Comparison of ENCODE assay signal across 10 mouse cellular contexts in genomic region chr13:40738196-40738880, GRCm38 (mm10). TPM values are rescaled to one million over a fixed set of nuclear protein-coding genes. Genes with fewer than 3 reads are reported as not detected.
DNase-seq lines count a peak whose midpoint lies in the region; ATAC-seq lines count a peak whose summit lies in the region.
"Had no signal": no experiment of that assay in that cellular context is flagged by ENCODE, and none has a peak within 500 bp of the region (broad histone marks: within the 10 kb centered on the region; RNA-seq: fewer than 3 reads in every experiment).

Gene Tfap2a, minus strand, starts transcription at chr13:40738376.

- no peaks in the 10 kb centered on the region for H3K9me3 ChIP-seq in heart, embryonic 11.5 days (replicated peaks; ENCODE audit: control insufficient read depth, low read length)
- peaks cover 2% of the 10 kb centered on the region; the same call in 1 of the 2 replicates for H3K9me3 ChIP-seq in hindbrain, embryonic 16.5 days (ENCODE audit: control insufficient read depth, low read length)
- H3K9me3 ChIP-seq in limb, embryonic 12.5 days = no peaks in the 10 kb centered on the region
- H3K9me3 ChIP-seq in stomach, embryonic 14.5 days (ENCODE audit: control insufficient read depth, low read depth, low read length) = no peaks in the 10 kb centered on the region

- no peak within 1 kb of the TSS for H3K27ac ChIP-seq in heart, embryonic 11.5 days (ENCODE audit: low read depth, low read length)
- no peak within 1 kb of the TSS for H3K27ac ChIP-seq in hindbrain, embryonic 16.5 days (ENCODE audit: low read depth, low read length)
- peak within 1 kb of the TSS; percentile 45; the same call in 1 of the 2 replicates for H3K27ac ChIP-seq in limb, embryonic 12.5 days
- H3K27ac ChIP-seq in stomach, embryonic 14.5 days (ENCODE audit: low read length) = no peak within 1 kb of the TSS

- no peaks in the 10 kb centered on the region for H3K36me3 ChIP-seq in heart, embryonic 11.5 days (ENCODE audit: control insufficient read depth, insufficient read depth, low read length)
- no peaks in the 10 kb centered on the region for H3K36me3 ChIP-seq in hindbrain, embryonic 16.5 days (ENCODE audit: control insufficient read depth, insufficient read depth, low read length)
- H3K36me3 ChIP-seq in limb, embryonic 12.5 days = no peaks in the 10 kb centered on the region
- no peaks in the 10 kb centered on the region for H3K36me3 ChIP-seq in stomach, embryonic 14.5 days (ENCODE audit: control insufficient read depth, insufficient read depth, low read length)

- peaks cover 6% of the 10 kb centered on the region for H3K4me1 ChIP-seq in heart, embryonic 11.5 days (ENCODE audit: control insufficient read depth, insufficient read depth, low read length)
- peaks cover 10% of the 10 kb centered on the region for H3K4me1 ChIP-seq in hindbrain, embryonic 16.5 days (ENCODE audit: control insufficient read depth, insufficient read depth, low read depth, low read length)
- peaks cover 25% of the 10 kb centered on the region for H3K4me1 ChIP-seq in limb, embryonic 12.5 days (replicated peaks)
- H3K4me1 ChIP-seq in stomach, embryonic 14.5 days (ENCODE audit: control insufficient read depth, insufficient read depth, low read length) = 0 out of 2 replicates have a peak, but pooled peaks cover 3% of the 10 kb centered on the region

- 0 out of 2 replicates have a peak within 1 kb of the TSS, but pooled peaks have one; percentile 5 for H3K4me3 ChIP-seq in heart, embryonic 11.5 days (ENCODE audit: low read depth, low read length)
- H3K4me3 ChIP-seq in hindbrain, embryonic 16.5 days (ENCODE audit: low read length) = peak within 1 kb of the TSS; percentile 19
- peak within 1 kb of the TSS; percentile 28 for H3K4me3 ChIP-seq in limb, embryonic 12.5 days (replicated peaks)
- peak within 1 kb of the TSS; percentile 0; the same call in 1 of the 2 replicates for H3K4me3 ChIP-seq in stomach, embryonic 14.5 days (ENCODE audit: low read depth, low read length)

- no peak within 1 kb of the TSS for H3K9ac ChIP-seq in heart, embryonic 11.5 days (ENCODE audit: low read depth, low read length)
- H3K9ac ChIP-seq in hindbrain, embryonic 16.5 days (ENCODE audit: low read depth, low read length) = no peak within 1 kb of the TSS
- H3K9ac ChIP-seq in limb, embryonic 12.5 days (replicated peaks) = 0 out of 2 replicates have a peak within 1 kb of the TSS, but pooled peaks have one; percentile 12
- H3K9ac ChIP-seq in stomach, embryonic 14.5 days (replicated peaks; ENCODE audit: low read depth, low read length) = no peak within 1 kb of the TSS

- no peak for DNase-seq in heart, postnatal 14 days
- no peak for DNase-seq in layer of hippocampus, postnatal 36 days
- no peak for DNase-seq in heart, adult 18-20 months
- DNase-seq: lung, adult 18-20 months; thymus, postnatal 14 days had no signal

- WGBS in heart, embryonic 11.5 days (ENCODE audit: insufficient replicate concordance) = under 1% methylated on average over 30 of the region's 30 CpGs
- 2% methylated on average over 30 of the region's 30 CpGs for WGBS in hindbrain, embryonic 16.5 days
- WGBS in limb, embryonic 12.5 days = 1% methylated on average over 27 of the region's 30 CpGs
- WGBS in stomach, embryonic 14.5 days = under 1% methylated on average over 30 of the region's 30 CpGs

- intact Hi-C loops in heart, postnatal 14 days (cut with DNase I) = no loop called here

- peak within 1 kb of the TSS; percentile 6; the same call in 1 of the 2 replicates for H3K4me2 ChIP-seq in heart, embryonic 11.5 days
- peak within 1 kb of the TSS; percentile 45 for H3K4me2 ChIP-seq in hindbrain, embryonic 16.5 days (ENCODE audit: low read length)
- H3K4me2 ChIP-seq in limb, embryonic 12.5 days = peak within 1 kb of the TSS; percentile 43
- H3K4me2 ChIP-seq in stomach, embryonic 14.5 days (replicated peaks; ENCODE audit: low read depth, low read length) = no peak within 1 kb of the TSS

- peaks cover 99% of the 10 kb centered on the region for H3K27me3 ChIP-seq in heart, embryonic 11.5 days (ENCODE audit: control insufficient read depth, insufficient read depth, low read length)
- peaks cover 73% of the 10 kb centered on the region for H3K27me3 ChIP-seq in hindbrain, embryonic 16.5 days (replicated peaks; ENCODE audit: control insufficient read depth, insufficient read depth, low read length)
- peaks cover 99% of the 10 kb centered on the region for H3K27me3 ChIP-seq in limb, embryonic 12.5 days
- peaks cover 77% of the 10 kb centered on the region for H3K27me3 ChIP-seq in stomach, embryonic 14.5 days (ENCODE audit: control insufficient read depth, insufficient read depth, low read length)

- ATAC-seq in heart, embryonic 11.5 days (replicated peaks; ENCODE audit: insufficient number of reproducible peaks, low FRiP score, low TSS enrichment) = no peak
- no peak for ATAC-seq in hindbrain, embryonic 16.5 days
- ATAC-seq in limb, embryonic 12.5 days (ENCODE audit: insufficient number of reproducible peaks, insufficient read depth, low FRiP score, low TSS enrichment, low read depth) = no peak
- no peak for ATAC-seq in stomach, embryonic 14.5 days (ENCODE audit: insufficient number of reproducible peaks, insufficient read depth, low FRiP score, low read depth)
- ATAC-seq in erythroid progenitor cell, adult 5-6 weeks (replicated peaks; ENCODE audit: low FRiP score, poor library complexity, severe bottlenecking) = no peak

RNA-seq across cellular contexts. Expression of gene Tfap2a, which starts in this region (rescaled TPM):
- polyA plus RNA-seq in heart, embryonic 11.5 days (2014; fragmentation: Nextera tagmentation; extraction: Ambion mirVana) = 0.14 and 0.39 TPM in 2 replicates
- under 1 TPM; 0.22 to 0.26 TPM for total RNA-seq in heart, postnatal 14 days (2021)
- 8.4 and 9.0 TPM in 2 replicates for polyA plus RNA-seq in hindbrain, embryonic 16.5 days (2015; fragmentation: Nextera tagmentation; extraction: Ambion mirVana)
- 10.1 and 11.3 TPM in 2 replicates for polyA plus RNA-seq in limb, embryonic 12.5 days (2016; fragmentation: Nextera tagmentation; extraction: Ambion mirVana)
- 0.94 and 1.2 TPM in 2 replicates for polyA plus RNA-seq in stomach, embryonic 14.5 days (2014; fragmentation: Nextera tagmentation; extraction: Ambion mirVana)
- under 1 TPM; 0.40 to 0.42 TPM for total RNA-seq in layer of hippocampus, postnatal 36 days (2021)
- not detected in 2 replicates for total RNA-seq in erythroid progenitor cell, adult 5-6 weeks (2015; ENCODE audit: low replicate concordance)
- total RNA-seq in erythroid progenitor cell, adult 5-6 weeks (2017; ENCODE audit: low replicate concordance) = not detected in 2 replicates
- under 1 TPM; 0.07 to 0.13 TPM for total RNA-seq in heart, adult 18-20 months (2021)
